Mouse (Mus musculus): ENCODE measurements around the gene Phf19.

The Phf19 gene

GRCm38 (mm10) chr2:34913218-34914068 is at the start of gene Phf19:
Gene Phf19 (minus strand): TSS chr2:34914026.
- DNase-seq (ENCODE audit: low spot score): no peak

DNA sequence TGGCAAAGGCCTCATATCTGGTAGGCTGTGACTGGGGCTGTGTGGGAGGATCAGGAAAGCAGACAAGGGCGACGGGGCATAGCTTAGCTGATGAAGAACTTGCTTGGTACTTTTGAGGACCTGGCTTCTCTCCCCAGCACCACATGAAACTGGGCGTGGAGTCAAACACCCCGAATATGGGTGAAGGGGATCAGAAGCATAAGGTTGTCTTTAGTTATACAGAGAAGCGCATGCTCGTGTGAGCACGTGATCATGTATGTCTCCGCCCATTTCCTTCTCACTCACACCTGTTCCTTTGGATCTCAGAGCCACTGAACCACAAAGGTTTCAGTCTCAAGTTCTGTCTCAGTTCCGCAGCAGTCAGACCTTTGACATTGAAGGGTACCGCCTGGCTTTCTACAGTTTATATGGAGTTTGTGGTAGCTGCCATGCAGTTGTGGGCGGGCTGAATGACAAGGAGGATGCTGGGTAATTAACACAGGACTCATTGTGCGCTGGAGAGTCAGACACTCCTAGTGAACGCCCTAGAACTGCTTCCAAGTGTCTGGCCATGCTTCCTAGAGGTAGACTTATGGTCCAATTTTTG is 49.6 kb upstream of the Phf19 start:
- DNase-seq (ENCODE audit: low spot score): no peak

DNA sequence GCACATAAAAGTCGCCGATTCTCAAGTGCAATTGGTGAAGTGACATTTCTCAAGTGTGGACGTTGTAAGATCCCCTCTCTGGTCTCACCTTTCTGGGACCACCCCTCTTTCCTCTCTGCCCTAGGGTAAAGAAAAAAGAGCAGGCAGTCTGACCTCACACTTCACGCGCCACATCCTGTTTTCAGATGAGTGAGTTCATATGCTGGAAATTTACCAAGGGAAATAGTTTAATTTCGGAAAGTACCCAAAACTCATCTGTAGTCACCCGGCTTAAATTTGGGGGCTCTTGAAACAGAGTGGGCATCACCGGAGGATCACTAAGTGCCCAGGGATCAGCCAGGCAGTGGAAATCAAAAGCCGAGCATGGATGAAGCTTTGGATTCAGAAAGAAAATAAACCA is 49.1 kb upstream of the Phf19 start:
- no peak for DNase-seq (ENCODE audit: low spot score)

GRCm38 (mm10) chr2:34962211-34962610 is 48.4 kb upstream of the Phf19 start:
- DNase-seq (ENCODE audit: low spot score): no peak

DNA sequence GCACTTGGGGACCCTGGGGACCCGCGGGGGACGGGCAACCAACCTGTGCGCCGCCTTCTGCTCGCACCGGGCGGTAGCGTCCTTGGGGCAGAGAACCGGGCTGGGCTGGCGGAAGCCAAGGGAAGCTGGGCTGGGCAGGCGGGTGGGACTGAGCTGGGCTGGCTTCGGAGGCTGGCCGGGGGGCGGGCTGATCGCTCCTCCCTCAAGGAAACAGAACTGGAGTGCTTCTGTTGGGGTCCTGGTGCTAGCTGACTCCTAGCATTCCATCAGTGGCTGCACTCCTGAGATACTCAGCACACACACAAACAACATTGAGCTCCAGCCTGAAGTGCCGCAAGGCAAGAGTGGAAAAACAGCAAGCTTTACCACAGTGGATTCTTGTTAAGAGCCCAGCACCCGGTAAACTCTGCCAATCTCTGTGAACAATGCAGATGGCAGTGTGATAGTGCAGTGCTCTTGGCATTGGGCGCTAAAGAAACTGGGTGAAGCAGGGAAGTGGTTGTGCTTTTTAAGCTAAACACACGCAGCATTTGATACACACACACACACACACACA is 47.7 kb upstream of the Phf19 start, which contains the start of gene Traf1:
Gene Traf1 (minus strand): TSS at position 292 of the 556 bp plus-strand sequence.
- DNase-seq (ENCODE audit: low spot score): no peak

GRCm38 (mm10) chr2:34960966-34961365 is 47.1 kb upstream of the Phf19 start:
- no peak for DNase-seq (ENCODE audit: low spot score)

- no peak for DNase-seq (ENCODE audit: low spot score)
These were observed 46.6 kb upstream of the Phf19 start for GRCm38 (mm10) chr2:34960466-34960865.

DNA sequence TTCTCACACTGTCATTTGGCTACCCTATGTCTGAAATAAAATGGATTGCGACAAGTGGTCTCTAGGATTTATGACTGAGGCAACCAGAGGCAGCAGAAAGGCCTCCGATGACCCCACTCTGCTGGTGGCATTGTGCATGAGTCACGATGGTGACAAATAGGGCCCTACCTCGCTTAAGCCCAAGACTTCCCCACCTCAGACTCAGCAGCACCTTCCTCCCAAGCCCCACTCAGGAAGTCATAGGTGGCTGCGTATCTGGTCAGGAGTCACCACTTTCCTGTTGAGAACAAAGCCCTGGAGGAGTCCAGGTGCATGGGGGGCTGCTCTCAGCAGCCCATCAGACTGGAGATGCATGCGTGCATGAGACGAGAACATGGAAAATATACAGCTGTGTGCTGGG is 44.8 kb upstream of the Phf19 start:
- DNase-seq (ENCODE audit: low spot score): no peak

GRCm38 (mm10) chr2:34958036-34958435 is 44.2 kb upstream of the Phf19 start:
- no peak for DNase-seq (ENCODE audit: low spot score)

- no peak for DNase-seq (ENCODE audit: low spot score)
These were observed 43.6 kb upstream of the Phf19 start for GRCm38 (mm10) chr2:34957405-34957804.

DNA sequence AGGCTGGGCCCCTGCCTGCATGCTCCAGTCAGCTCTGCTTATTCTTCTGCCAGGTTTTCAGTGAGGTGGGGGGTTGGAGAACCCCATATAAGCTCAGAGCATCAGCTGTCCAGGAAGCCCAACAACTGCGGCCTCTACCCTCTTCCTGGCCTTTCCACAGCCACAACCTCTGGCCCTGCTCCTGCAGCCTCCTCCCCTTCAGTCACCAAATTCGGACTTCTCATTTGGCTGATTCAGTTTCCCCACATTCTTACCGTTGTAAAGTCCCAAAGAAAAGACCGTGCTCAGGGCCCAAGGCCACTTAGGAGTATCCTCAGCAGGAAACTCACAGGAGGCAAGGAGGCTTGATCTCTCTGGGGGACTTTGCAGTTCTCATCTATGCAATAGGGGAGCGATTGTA is 43.1 kb upstream of the Phf19 start:
- no peak for DNase-seq (ENCODE audit: low spot score)

DNA sequence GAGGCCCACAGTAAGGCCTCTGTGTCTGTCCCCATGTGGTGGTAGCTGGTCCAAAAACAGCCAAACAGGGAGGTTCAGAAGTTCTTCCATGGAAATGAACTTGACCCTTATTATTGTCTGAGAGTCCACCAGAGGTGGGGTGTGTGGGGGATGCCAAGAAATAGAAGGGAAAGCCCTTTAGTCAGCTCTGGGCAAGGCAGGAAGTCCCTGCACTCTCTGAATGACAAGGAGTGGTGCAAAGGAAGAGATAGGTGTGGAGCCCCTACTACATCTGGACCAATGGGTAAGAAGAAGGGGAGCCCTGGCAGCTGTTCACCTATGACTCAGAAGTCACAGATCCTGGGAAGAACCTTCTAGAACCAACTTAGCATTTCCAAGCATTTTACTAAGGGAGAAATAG is 40.5 kb upstream of the Phf19 start:
- DNase-seq (ENCODE audit: low spot score): no peak

DNA sequence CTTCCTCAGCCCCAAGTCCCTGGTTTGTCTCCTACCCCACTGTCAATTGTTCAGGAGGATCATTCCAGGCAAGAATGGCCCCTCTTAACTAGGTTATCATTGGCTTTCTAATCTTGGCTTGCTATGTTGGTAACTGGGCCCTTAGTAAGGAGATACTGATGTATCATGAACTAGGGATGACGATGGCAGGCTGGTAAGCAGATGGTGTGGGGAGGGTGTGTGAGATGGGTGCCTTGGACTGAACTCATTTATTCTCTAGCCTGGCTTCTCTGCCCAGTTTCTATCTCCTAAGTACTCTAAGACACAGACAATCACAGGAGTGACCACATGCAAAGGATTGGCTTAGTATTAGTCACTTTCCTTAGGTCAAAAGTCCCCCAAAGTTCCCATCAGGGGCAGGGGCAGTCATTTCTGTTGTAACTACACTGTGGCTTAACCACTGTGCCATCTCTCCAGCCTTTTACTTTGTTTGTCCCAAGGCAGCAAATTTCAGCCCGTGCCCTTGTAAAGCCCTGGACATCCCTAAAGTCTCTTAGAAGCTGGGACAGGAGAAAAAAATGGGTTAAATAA is 39.8 kb upstream of the Phf19 start:
- DNase-seq (ENCODE audit: low spot score): no peak

GRCm38 (mm10) chr2:34953018-34953417 is 39.2 kb upstream of the Phf19 start:
- DNase-seq (ENCODE audit: low spot score): no peak

DNA sequence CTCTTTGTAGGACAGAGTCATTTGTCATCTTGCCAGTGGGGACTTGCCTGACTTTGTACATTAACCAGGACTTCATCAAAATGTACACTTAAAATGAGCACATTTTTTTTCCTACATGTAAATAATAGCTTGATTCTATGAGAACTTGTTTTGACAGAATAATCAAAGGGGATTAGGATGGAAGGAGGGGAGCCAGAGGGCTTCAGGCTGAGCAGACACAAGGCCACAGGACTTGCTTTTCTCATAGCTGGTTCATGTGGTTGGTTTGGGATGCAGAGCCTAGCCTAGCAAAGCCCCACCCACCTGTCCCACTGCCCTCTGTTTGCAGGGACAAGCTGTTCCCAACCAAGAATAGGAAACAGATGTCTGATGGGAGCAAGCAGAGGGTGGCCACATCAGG is 37.6 kb upstream of the Phf19 start:
- DNase-seq (ENCODE audit: low spot score): no peak

- no peak for DNase-seq (ENCODE audit: low spot score)
These were observed 34.8 kb upstream of the Phf19 start for GRCm38 (mm10) chr2:34948622-34949021.

DNA sequence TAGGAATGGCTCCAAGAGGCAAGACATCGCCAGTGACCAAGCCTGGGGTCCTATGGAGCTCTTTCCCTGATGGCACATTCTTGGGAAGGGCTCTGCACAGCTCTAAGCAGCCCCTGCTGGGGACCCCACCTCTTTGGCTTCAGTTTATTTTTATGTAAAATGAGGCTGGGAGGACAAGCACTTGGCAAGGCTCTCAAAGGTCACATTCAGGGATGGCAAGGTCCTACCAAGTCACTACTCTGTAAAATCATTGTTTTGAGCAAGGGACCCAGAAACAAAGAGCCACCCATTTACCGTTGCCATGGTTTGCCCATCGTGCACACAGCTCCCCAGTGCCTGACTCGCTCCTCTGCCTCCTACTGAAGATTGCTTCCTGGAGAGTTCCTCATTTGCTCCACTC is 32.2 kb upstream of the Phf19 start:
- DNase-seq (ENCODE audit: low spot score): no peak

GRCm38 (mm10) chr2:34945580-34945979 is 31.8 kb upstream of the Phf19 start:
- DNase-seq (ENCODE audit: low spot score): no peak

- no peak for DNase-seq (ENCODE audit: low spot score)
These were observed 30.9 kb upstream of the Phf19 start for GRCm38 (mm10) chr2:34944761-34945160.

DNA sequence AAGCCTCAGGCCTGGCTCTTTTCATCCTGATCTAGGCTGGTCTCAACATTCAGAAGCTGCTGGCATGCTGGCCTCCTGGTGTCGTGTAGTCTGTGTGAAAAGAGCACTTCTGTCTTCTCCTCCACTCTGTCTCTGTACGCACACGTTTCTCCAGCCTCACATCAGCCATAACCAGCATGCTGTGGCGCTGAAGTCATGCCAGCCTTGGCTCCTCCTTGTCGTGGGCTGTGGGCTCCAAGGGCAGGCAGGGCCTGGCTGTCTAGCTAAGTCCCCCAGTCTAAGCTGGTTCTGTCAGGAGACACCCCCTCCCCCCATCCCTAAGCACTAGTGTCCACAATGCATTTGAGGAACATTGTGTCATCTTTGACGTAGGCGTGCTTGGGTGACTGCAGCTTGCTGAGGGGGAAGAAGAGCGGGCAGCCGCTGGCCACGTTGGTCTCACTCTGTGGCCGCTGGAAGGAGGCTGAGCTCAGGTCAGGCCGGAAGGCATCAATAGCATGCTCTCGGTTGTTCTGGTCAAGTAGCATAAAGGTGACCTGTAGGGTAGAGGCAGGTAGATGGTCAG is 29.8 kb upstream of the Phf19 start:
- DNase-seq (ENCODE audit: low spot score): no peak

DNA sequence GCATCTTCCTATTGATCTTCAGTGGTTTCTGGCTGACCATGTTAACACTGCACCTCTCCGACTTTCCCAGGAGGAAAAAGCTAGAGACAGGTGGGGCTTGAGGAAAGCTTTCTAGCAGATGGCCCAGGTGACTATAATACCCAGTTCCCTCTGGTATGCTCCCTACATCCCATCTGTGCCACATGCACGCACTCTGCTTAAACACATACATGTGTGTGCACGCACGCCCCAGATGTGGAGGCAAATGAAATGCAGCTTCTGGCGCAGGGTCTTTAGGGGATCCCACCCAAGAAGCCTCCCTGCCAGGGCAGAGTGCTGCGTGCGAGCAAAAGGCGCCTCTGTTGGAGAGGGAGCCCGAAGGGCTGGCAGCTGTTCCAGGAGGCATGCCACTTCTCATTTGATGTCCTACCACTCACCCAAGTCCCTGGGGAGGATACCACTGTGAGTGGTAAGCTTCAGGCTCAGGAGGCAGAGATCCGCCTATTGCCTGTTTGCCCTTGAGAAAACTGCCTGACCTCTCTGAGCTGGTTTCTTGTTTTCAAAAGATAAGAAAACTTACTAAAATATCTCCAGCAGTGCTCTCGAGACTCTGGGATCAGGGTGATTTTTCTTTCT is 27.3 kb upstream of the Phf19 start:
- no peak for DNase-seq (ENCODE audit: low spot score)

DNA sequence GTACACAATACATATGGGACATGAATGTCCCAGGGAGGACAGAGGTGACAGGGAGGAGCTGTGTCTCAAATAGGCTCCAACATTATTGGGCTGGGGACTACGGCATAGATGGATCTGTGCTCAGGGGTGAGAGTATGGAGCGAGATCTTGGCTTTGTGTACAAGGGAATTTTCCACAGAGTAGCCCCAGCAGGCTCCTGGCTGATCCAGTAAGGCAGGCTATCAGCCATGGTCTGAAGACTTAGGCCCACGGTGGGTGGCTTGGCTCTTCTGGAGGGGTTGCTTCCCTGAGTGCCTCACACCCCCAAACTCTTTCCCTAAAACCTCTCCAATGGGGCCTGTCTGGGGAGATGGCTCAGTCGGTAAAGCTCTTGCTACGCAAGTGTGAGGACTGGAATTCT is 26.4 kb upstream of the Phf19 start:
- DNase-seq (ENCODE audit: low spot score): no peak
